Mouse (Mus musculus) heart, postnatal 0 days (tissue): ENCODE data around the gene Ston1.

ENCODE experiments used
- CTCF ChIP-seq: IDR thresholded peaks from 2 replicates; pipeline ENCODE4 v1.5.1; 2016; ENCODE audit warnings: antibody characterized with exemption, control low read depth, low read depth
- EP300 ChIP-seq: IDR thresholded peaks from 2 replicates; pipeline ENCODE4 v1.6.1; 2016; ENCODE audit warnings: antibody characterized with exemption, low read depth

DNA sequence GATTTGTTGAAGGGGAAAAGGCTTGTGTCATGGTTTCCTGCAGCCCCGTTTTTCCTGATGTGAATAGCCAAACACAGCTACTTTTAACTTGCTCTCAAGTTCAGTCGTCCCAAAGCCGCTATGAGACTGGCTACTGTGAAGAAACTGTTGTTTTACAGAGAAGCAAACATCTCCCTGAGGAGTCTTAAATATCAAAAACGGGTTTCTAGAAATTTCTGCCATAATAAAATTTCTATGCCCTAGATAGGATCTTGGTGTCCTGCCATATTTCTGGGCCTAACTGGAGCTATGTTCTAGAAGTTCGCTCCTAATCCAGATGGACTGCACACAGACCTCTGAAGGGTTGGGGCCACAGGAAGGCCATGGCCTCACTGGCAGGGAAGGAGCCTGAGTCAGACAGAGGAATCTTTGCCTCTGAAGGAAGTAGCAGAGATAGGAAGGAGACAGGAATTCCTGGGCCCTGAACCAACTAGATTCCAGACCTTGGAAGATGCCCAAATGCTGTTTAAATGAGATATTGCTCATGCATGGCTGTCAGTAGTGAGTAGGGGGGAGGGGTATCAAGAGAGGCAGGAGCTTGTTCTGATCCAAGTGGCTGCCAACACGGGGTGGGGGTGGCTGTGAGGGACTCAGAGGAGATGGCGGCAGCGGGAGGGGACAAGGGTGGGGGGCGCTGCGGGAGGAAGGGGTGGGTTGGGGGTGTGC lies 31.3 kb downstream of the Ston1 start:
- TF ChIP-seq CTCF (no peak), EP300 (peak; percentile 82)
